Mouse (Mus musculus) left cerebral cortex, adult 6 months (tissue): Measurements from ENCODE around the gene Tex13c1. TPM values are rescaled to one million over a fixed set of nuclear protein-coding genes. Genes with fewer than 3 reads are reported as not detected.

Experiments
- long read RNA-seq, 2 experiments: library from polyadenylated mRNA; unstranded; transcript quantifications; one replicate each; pipeline ENCODE4 v2.0.0; 2019 to 2020
- polyA plus RNA-seq: library from polyadenylated mRNA; unstranded; fragments of <200 nt; fragmentation: Nextera tagmentation; gene quantifications from 2 replicates; pipeline ENCODE4 v1.2.3, GENCODE M21; 2021

The Tex13c1 gene
- not detected in 2 replicates for polyA plus RNA-seq
- long read RNA-seq, experiment 1, result 0 reads
- long read RNA-seq, experiment 2, result 0 reads

DNA sequence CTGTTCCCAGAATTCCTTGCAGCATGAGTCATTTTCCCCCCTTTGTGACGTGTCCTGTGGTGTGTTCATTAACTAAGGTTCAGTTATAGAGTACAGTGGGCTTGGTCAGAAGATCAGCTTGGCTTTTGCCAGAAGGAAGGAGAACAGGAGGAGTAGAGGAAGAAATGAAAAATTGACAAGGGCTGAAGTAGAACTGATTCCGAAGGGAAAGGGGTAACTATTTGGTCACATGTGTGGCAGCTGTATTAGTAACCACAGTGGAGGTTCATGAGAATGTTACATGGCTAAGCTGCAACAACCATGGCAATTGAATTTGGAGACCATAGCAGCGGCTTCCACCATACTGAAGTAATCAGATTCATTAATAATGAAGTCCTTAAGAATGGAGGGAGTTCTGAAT is at the start of gene Tex13c1:
Tex13c1 (plus strand) TSS at position 301 of the 400 bp plus-strand sequence.

Other genes starting within 250 kb of the Tex13c1 start
- 6.7 and 7.7 TPM in 2 replicates for gene Tenm1, start 162.0 kb upstream of the Tex13c1 start, polyA plus RNA-seq